In genomic region chr4:117527952-117528351, GRCm38 (mm10) we compare ENCODE assay signal across 8 mouse cellular contexts. TPM values are rescaled to one million over a fixed set of nuclear protein-coding genes. Genes with fewer than 3 reads are reported as not detected.
DNase-seq lines count a peak whose midpoint lies in the region; ATAC-seq lines count a peak whose summit lies in the region.

No protein-coding gene starts in this region.

- no peak overlapping the region for H3K27ac ChIP-seq in intestine, embryonic 15.5 days
- no peak overlapping the region for H3K27ac ChIP-seq in lung, embryonic 16.5 days (ENCODE audit: low read length)

- 23% methylated on average over 1 of the region's 1 CpGs for WGBS in intestine, embryonic 15.5 days
- WGBS in lung, embryonic 16.5 days: 22% methylated on average over 1 of the region's 1 CpGs

- ATAC-seq in intestine, embryonic 15.5 days: peak; percentile 49; the same call in 1 of the 2 replicates
- 0 out of 2 replicates have a peak, but pooled peaks have one; percentile 28 for ATAC-seq in lung, embryonic 16.5 days (ENCODE audit: low read depth)

- no peak overlapping the region for H3K4me2 ChIP-seq in intestine, embryonic 15.5 days (replicated peaks)
- no peak overlapping the region for H3K4me2 ChIP-seq in lung, embryonic 16.5 days (ENCODE audit: low read depth, low read length)

- H3K4me3 ChIP-seq in intestine, embryonic 15.5 days (replicated peaks): no peak overlapping the region
- H3K4me3 ChIP-seq in lung, embryonic 16.5 days (ENCODE audit: low read length): no peak overlapping the region

- H3K4me1 ChIP-seq in intestine, embryonic 15.5 days (replicated peaks): no peaks in the 10 kb centered on the region
- no peaks in the 10 kb centered on the region for H3K4me1 ChIP-seq in lung, embryonic 16.5 days (replicated peaks; ENCODE audit: control insufficient read depth, insufficient read depth, low read length)

- H3K9me3 ChIP-seq in intestine, embryonic 15.5 days: no peaks in the 10 kb centered on the region
- no peaks in the 10 kb centered on the region for H3K9me3 ChIP-seq in lung, embryonic 16.5 days (ENCODE audit: control insufficient read depth, low read length)

- DNase-seq in cerebellum, adult 18-20 months: peak; percentile 19 to 27
- no peak for DNase-seq in cerebellum, adult 9-11 months
- DNase-seq in right cerebral cortex, adult 18-20 months: peak; percentile 18
- DNase-seq in right cerebral cortex, postnatal 36 days (ENCODE audit: low spot score in 2 of 2): no peak
- peak; percentile 81 for DNase-seq in embryo, embryonic 10.5 days (ENCODE audit: low spot score)
- peak; percentile 14 to 27 for DNase-seq in spleen, postnatal 36 days (ENCODE audit: low spot score in 2 of 2)

- H3K36me3 ChIP-seq in intestine, embryonic 15.5 days: no peaks in the 10 kb centered on the region
- H3K36me3 ChIP-seq in lung, embryonic 16.5 days (ENCODE audit: control insufficient read depth, insufficient read depth, low read length): no peaks in the 10 kb centered on the region

- H3K27me3 ChIP-seq in intestine, embryonic 15.5 days (replicated peaks): no peaks in the 10 kb centered on the region; the same call in 1 of the 2 replicates
- H3K27me3 ChIP-seq in lung, embryonic 16.5 days (ENCODE audit: control insufficient read depth, insufficient read depth, low read depth, low read length): no peaks in the 10 kb centered on the region

- no peak overlapping the region for H3K9ac ChIP-seq in intestine, embryonic 15.5 days
- H3K9ac ChIP-seq in lung, embryonic 16.5 days (ENCODE audit: low read length): no peak overlapping the region

RNA-seq across cellular contexts. Expression of gene Eri3, which starts 22.2 kb away (rescaled TPM):
- 95.5 and 102 TPM in 2 replicates for polyA plus RNA-seq in intestine, embryonic 15.5 days (2015; fragmentation: Nextera tagmentation; extraction: Ambion mirVana)
- 120 and 127 TPM in 2 replicates for polyA plus RNA-seq in lung, embryonic 16.5 days (2015; fragmentation: Nextera tagmentation; extraction: Ambion mirVana)

RNA-seq across cellular contexts. Expression of gene Rnf220, which starts 31.1 kb away (rescaled TPM):
- 60.0 and 63.9 TPM in 2 replicates for polyA plus RNA-seq in intestine, embryonic 15.5 days (2015; fragmentation: Nextera tagmentation; extraction: Ambion mirVana)
- 60.6 and 61.5 TPM in 2 replicates for polyA plus RNA-seq in lung, embryonic 16.5 days (2015; fragmentation: Nextera tagmentation; extraction: Ambion mirVana)

Comparison
In these comparisons a context has a peak if more than half of its experiments do, and no peak if none do; other contexts are left out.
1. DNase-seq: peak in cerebellum, adult 18-20 months (2 of 2), right cerebral cortex, adult 18-20 months (single experiment), embryo, embryonic 10.5 days (single experiment) and spleen, postnatal 36 days (2 of 2); none in cerebellum, adult 9-11 months (single experiment) and right cerebral cortex, postnatal 36 days (0 of 2).